Mouse (Mus musculus): ENCODE data around the gene Hist1h2ai.
"Not testable (repeated sequence)": the region's sequence is repeated elsewhere in the genome, so short reads cannot be mapped to it uniquely, and the experiment has no call there.

Gene Hist1h2ai

DNA sequence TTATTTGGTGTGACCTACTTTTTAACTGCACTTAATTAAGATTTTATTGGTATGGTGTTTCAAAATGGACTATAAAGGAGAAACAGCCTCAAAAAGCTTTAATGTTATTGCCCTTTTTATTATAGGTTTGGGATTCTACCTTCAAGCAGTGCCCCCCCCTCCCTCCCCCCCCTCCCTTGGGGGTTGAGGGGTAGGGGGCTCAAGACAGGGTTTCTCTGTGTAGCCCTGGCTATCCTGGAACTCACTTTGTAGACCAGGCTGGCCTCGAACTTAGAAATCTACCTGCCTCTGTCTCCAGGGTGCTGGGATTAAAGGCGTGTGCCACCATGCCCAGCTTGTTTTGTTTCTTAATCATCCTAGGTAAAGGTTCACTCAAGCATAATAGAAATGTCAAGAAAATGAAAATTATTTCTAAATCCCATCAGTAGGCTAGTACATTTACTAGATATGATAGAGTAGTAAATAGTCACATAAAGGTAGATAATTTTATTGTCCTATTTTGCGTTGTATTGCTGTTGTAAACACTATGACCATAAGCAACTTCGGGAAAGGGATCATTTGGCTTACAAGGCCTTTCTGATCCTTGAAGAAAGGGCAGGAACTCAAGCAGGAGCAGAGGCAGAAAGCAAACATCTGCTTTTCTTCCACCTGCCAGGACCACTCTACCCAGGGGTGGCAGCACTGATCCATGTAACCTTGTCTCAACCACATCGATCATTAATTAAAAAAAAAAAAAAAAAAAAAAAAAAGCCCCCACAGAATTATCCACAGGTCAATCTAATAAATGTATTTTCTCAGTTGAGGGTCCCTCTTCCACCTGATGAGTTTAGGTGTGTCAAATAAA lies 7.0 kb downstream of the Hist1h2ai start:
- no peaks in the 10 kb centered on the region; the same call in 1 of the 2 replicates for H3K36me3 ChIP-seq (ENCODE audit: insufficient read depth, low read length)
- no peak overlapping the region for H3K4me3 ChIP-seq (replicated peaks; ENCODE audit: low read length)
- no peaks in the 10 kb centered on the region for H3K27me3 ChIP-seq (ENCODE audit: insufficient read depth, low read length)
- peaks cover 23% of the 10 kb centered on the region for H3K4me1 ChIP-seq (replicated peaks; ENCODE audit: low read depth, low read length)
- TF ChIP-seq NANOG (IDR thresholded peaks at IDR 0.05; ENCODE audit: borderline replicate concordance, low read length): no peak
- no peak for TF ChIP-seq POU5F1 (IDR thresholded peaks at IDR 0.05; ENCODE audit: borderline replicate concordance, low read length)
- no peak for TF ChIP-seq CTCF (conservative IDR thresholded peaks at IDR 0.05; ENCODE audit: low read length)
- H3K9me3 ChIP-seq (ENCODE audit: low read length): peaks cover 41% of the 10 kb centered on the region

GRCm38 (mm10) chr13:21727948-21728572 lies 11.8 kb downstream of the Hist1h2ai start:
- H3K27me3 ChIP-seq (ENCODE audit: insufficient read depth, low read length): 0 out of 2 replicates have a peak, but pooled peaks cover 5% of the 10 kb centered on the region
- H3K9me3 ChIP-seq (ENCODE audit: low read length): peaks cover 65% of the 10 kb centered on the region

GRCm38 (mm10) chr13:21729544-21729943 lies 13.3 kb downstream of the Hist1h2ai start:
- H3K9me3 ChIP-seq (ENCODE audit: low read length): peaks cover 61% of the 10 kb centered on the region
- H3K4me1 ChIP-seq (replicated peaks; ENCODE audit: low read depth, low read length): peaks cover 12% of the 10 kb centered on the region
- H3K27me3 ChIP-seq (ENCODE audit: insufficient read depth, low read length): 0 out of 2 replicates have a peak, but pooled peaks cover 5% of the 10 kb centered on the region
- TF ChIP-seq POU5F1 (IDR thresholded peaks at IDR 0.05; ENCODE audit: borderline replicate concordance, low read length) (no peak), CTCF (conservative IDR thresholded peaks at IDR 0.05; ENCODE audit: low read length) (no peak), NANOG (IDR thresholded peaks at IDR 0.05; ENCODE audit: borderline replicate concordance, low read length) (no peak)
- H3K4me3 ChIP-seq (replicated peaks; ENCODE audit: low read length): no peak overlapping the region
- H3K36me3 ChIP-seq (ENCODE audit: insufficient read depth, low read length): no peaks in the 10 kb centered on the region; the same call in 1 of the 2 replicates

More at GRCm38 (mm10) chr13:21727948-21728572, 11.8 kb downstream of the Hist1h2ai start:
- no peaks in the 10 kb centered on the region; the same call in 1 of the 2 replicates for H3K36me3 ChIP-seq (ENCODE audit: insufficient read depth, low read length)
- H3K4me3 ChIP-seq (replicated peaks; ENCODE audit: low read length): no peak overlapping the region
- TF ChIP-seq CTCF (conservative IDR thresholded peaks at IDR 0.05; ENCODE audit: low read length) (no peak), NANOG (IDR thresholded peaks at IDR 0.05; ENCODE audit: borderline replicate concordance, low read length) (no peak), POU5F1 (IDR thresholded peaks at IDR 0.05; ENCODE audit: borderline replicate concordance, low read length) (no peak)
- H3K4me1 ChIP-seq (replicated peaks; ENCODE audit: low read depth, low read length): peaks cover under 1% of the 10 kb centered on the region; the same call in 1 of the 2 replicates

DNA sequence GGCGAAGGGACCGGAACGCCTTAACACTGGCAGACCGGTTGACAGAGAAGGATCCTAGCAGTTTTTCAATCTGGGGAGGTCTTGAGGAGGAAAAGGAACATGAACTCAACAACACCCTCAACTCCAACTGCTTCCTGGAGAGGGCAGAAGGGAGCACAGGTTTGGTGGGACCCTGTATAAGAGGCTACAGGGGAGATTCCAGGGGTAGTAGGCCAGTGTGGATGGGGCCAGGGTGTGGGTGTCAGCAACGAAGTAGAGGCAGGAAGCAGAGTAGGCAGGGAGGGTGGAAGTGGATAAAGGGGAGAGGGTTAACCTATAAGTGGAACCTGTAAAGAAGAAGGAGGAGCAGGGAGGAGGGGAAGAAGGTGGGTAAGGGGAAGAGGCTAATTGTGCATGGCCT lies 17.2 kb downstream of the Hist1h2ai start:
- no peak overlapping the region for H3K4me3 ChIP-seq (replicated peaks; ENCODE audit: low read length)
- TF ChIP-seq NANOG (IDR thresholded peaks at IDR 0.05; ENCODE audit: borderline replicate concordance, low read length): no peak
- TF ChIP-seq CTCF (conservative IDR thresholded peaks at IDR 0.05; ENCODE audit: low read length): peak; percentile 23; the same call in 1 of the 2 replicates
- H3K4me1 ChIP-seq (replicated peaks; ENCODE audit: low read depth, low read length): peaks cover 19% of the 10 kb centered on the region

DNA sequence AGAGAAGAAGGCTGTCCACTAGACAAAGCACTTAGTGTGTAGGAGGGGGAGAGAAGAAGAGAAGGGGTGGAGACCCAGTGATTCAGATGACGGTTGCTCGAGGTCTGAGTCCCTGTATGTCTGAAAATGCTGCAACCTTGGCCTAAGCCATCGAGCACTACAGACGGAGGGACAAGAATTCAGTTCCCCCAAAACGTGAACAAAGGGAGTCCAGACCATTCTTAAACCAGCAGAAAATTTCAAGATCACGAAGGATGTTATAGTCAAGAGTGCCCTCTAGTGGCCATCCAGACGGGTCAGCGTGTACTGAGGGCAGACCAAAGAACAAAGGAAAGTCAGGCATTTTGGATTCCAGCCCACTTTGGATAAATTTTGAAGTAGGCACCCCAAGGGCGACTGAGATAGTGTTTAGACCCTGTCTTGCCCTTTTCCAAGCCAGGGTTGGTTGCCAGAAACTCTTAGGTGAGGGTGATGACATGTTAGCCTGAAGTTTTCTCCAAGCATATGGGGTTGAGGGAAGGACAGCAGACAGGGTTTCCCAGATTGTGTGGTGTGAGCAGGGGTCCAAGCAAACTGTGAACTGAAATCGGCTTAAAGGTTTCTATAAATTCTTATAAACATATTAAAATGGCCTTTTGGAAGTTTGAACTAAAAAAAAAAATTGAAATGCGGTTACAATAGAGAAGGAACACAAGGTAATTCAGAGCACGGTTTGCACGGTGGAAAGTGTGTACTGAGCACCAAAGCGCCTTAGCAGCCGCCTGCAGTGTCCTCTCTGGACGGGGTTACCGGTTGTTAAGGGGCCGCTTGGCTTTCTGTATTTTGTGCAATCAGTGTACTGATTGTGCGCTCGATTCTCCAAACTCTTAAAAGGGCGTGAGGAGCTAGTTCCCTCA lies 18.0 kb downstream of the Hist1h2ai start:
- TF ChIP-seq CTCF (conservative IDR thresholded peaks at IDR 0.05; ENCODE audit: low read length) (peak; percentile 86), NANOG (IDR thresholded peaks at IDR 0.05; ENCODE audit: borderline replicate concordance, low read length) (no peak)
- Histone ChIP-seq H3K9me3 (ENCODE audit: low read length) (peaks cover 16% of the 10 kb centered on the region), H3K27me3 (ENCODE audit: insufficient read depth, low read length) (0 out of 2 replicates have a peak, but pooled peaks cover 5% of the 10 kb centered on the region), H3K36me3 (ENCODE audit: insufficient read depth, low read length) (no peaks in the 10 kb centered on the region), H3K4me3 (replicated peaks; ENCODE audit: low read length) (peak overlapping the region; percentile 70), H3K4me1 (replicated peaks; ENCODE audit: low read depth, low read length) (peaks cover 19% of the 10 kb centered on the region)

More for the DNA sequence above, 17.2 kb downstream of the Hist1h2ai start:
- Histone ChIP-seq H3K36me3 (ENCODE audit: insufficient read depth, low read length) (no peaks in the 10 kb centered on the region), H3K27me3 (ENCODE audit: insufficient read depth, low read length) (0 out of 2 replicates have a peak, but pooled peaks cover 5% of the 10 kb centered on the region), H3K9me3 (ENCODE audit: low read length) (peaks cover 22% of the 10 kb centered on the region)

- H3K9me3 ChIP-seq (ENCODE audit: low read length); H3K36me3 ChIP-seq (ENCODE audit: insufficient read depth, low read length); H3K27me3 ChIP-seq (ENCODE audit: insufficient read depth, low read length): not testable (repeated sequence)
- Histone ChIP-seq H3K4me1 (replicated peaks; ENCODE audit: low read depth, low read length) (peaks cover 19% of the 10 kb centered on the region), H3K4me3 (replicated peaks; ENCODE audit: low read length) (peak within 1 kb of the TSS; percentile 70)
Observed at GRCm38 (mm10) chr13:21734906-21735767, 18.9 kb downstream of the Hist1h2ai start, which contains the start of gene Hist1h4j. Hist1h4j (plus strand) TSS chr13:21735064.

GRCm38 (mm10) chr13:21745006-21745405 lies 28.8 kb downstream of the Hist1h2ai start:
- Histone ChIP-seq H3K36me3 (ENCODE audit: insufficient read depth, low read length) (peaks cover 6% of the 10 kb centered on the region), H3K9me3 (ENCODE audit: low read length) (no peaks in the 10 kb centered on the region), H3K27me3 (ENCODE audit: insufficient read depth, low read length) (no peaks in the 10 kb centered on the region), H3K4me1 (replicated peaks; ENCODE audit: low read depth, low read length) (peaks cover 16% of the 10 kb centered on the region), H3K4me3 (replicated peaks; ENCODE audit: low read length) (no peak overlapping the region)
- TF ChIP-seq CTCF (conservative IDR thresholded peaks at IDR 0.05; ENCODE audit: low read length) (no peak), POU5F1 (IDR thresholded peaks at IDR 0.05; ENCODE audit: borderline replicate concordance, low read length) (no peak), NANOG (IDR thresholded peaks at IDR 0.05; ENCODE audit: borderline replicate concordance, low read length) (no peak)
